Mouse (Mus musculus) heart, adult 2 months (tissue): ENCODE results near the gene Gabrb3.

ENCODE experiments used
- CTCF ChIP-seq: fragments of 200-600 bp; IDR thresholded peaks from 2 replicates; pipeline ENCODE4 v1.8.1; 2022; ENCODE audit warnings: antibody characterized with exemption, mild to moderate bottlenecking, moderate library complexity
- POLR2A ChIP-seq: fragments of 200-500 bp; IDR thresholded peaks from 2 replicates; pipeline ENCODE4 v1.6.1; 2011; ENCODE audit warnings: mild to moderate bottlenecking, low read depth, low read length, control low read depth; ENCODE audit not compliant: insufficient read depth

DNA sequence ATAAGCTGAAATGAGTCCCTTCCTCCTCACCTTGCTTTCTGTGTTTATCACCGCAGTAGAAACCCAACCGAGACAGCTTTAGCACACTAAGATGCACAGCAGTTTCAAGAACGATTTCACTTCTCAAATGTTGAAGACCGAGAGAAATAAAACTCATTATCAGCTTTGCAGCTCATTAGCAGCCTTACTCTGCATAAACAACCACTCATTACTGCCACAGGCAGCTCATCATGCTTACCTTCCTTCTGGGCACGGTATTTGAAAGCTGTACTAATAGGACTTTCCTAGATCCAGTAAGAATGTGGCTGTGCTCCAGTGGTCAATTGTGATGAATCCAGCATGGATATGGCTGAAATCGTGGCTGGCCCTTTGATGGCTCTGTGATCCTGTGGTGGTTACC, 67.4 kb downstream of the Gabrb3 start:
- TF ChIP-seq CTCF (no peak), POLR2A (no peak)
